Mouse (Mus musculus) liver, embryonic 15.5 days (tissue): ENCODE measurements around the gene Ankrd55. TPM values are rescaled to one million over a fixed set of nuclear protein-coding genes. Genes with fewer than 3 reads are reported as not detected.

ENCODE experiments used
- ATAC-seq: fragments of 200-750 bp; cut with Nextera tagmentation; 2 replicates; pipeline ENCODE4 v1.8.0; 2017; ENCODE audit warnings: moderate number of reproducible peaks, mild to moderate bottlenecking, moderate library complexity; ENCODE audit not compliant: insufficient read depth
- H3K27ac ChIP-seq: fragments of 300-500 bp; sonication (generic); replicated peaks from 2 replicates; pipeline ENCODE4 v1.5.1; 2015; ENCODE audit warnings: mild to moderate bottlenecking, inconsistent platforms
- H3K27me3 ChIP-seq: fragments of 300-500 bp; sonication (generic); 2 replicates; pipeline ENCODE4 v1.6.1; 2015; ENCODE audit warnings: mild to moderate bottlenecking, inconsistent platforms
- H3K36me3 ChIP-seq: fragments of 300-500 bp; sonication (generic); replicated peaks from 2 replicates; pipeline ENCODE4 v1.6.1; 2015; ENCODE audit warnings: moderate library complexity, mild to moderate bottlenecking, inconsistent platforms
- H3K4me1 ChIP-seq: fragments of 300-500 bp; sonication (generic); replicated peaks from 2 replicates; pipeline ENCODE4 v1.6.1; 2015; ENCODE audit warnings: inconsistent platforms
- H3K4me2 ChIP-seq: fragments of 300-500 bp; sonication (generic); 2 replicates; pipeline ENCODE4 v1.6.1; 2015; ENCODE audit warnings: moderate library complexity, mild to moderate bottlenecking, inconsistent platforms
- H3K4me3 ChIP-seq: fragments of 300-500 bp; sonication (generic); replicated peaks from 2 replicates; pipeline ENCODE4 v1.5.1; 2015; ENCODE audit warnings: mild to moderate bottlenecking, inconsistent platforms
- H3K9ac ChIP-seq: fragments of 300-500 bp; sonication (generic); 2 replicates; pipeline ENCODE4 v1.6.1; 2015; ENCODE audit warnings: moderate library complexity, mild to moderate bottlenecking, inconsistent platforms
- H3K9me3 ChIP-seq: fragments of 300-500 bp; sonication (generic); replicated peaks from 2 replicates; pipeline ENCODE4 v1.6.1; 2016; ENCODE audit warnings: inconsistent platforms
- WGBS: fragments of 180-500 bp; shearing (Covaris S2); methylation state at CpG from one replicate; pipeline ENCODE4 v1.1.7; 2015; ENCODE audit warnings: mixed read lengths; ENCODE audit not compliant: insufficient replicate concordance; 5-methylcytosine and 5-hydroxymethylcytosine counted together
- polyA plus RNA-seq: library from polyadenylated mRNA; unstranded; fragments of >200 nt; fragmentation: Nextera tagmentation; extraction: Ambion mirVana; gene quantifications from 2 replicates; pipeline ENCODE4 v1.2.1, GENCODE M21; 2015

Gene Ankrd55
- 0.08 and 0.39 TPM in 2 replicates for polyA plus RNA-seq

DNA sequence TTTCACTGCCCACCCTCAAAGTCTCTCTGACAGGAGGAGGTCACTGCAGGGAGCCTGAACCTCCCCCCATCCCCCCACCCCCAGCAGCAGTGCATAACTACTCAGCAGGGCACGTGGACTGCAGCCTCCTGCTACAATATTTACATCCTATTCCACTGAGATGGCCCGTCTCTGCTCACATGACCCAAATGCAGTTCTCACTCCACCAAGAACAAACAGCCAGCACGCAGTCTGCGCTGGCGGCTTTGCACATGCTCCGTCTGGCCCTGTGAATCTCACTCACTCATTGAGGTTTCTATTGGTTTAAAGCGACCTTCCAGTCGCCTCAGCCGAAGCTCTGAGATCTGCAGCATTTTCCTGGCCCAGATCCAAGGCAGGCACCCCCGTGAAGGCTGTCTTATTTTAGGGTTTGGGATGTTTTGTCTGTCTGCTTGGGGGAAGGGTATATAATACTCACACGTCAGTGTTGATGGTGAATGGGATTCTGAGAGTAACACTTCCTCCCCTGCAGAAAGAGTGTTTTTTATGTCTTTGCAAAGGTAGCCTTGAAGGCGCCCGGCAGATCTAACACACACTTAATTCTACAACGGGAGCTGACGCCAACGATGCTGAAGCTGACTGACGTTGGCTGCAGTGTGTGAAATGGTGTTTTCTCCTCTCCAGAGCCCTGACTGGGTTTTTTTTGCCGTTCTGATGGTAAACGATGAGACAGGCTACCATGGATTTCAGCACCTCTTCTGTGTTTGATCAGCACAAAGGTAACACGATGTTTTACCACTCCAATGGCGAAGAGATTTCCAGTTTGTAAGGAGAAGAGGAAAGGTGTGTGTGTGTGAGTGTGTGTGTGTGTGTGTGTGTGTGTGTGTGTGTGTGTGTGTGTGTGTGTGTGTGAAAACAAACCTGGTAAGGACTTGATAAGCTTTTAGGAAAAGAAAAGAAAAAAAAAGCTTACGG, at the start of gene Ankrd55:
TSS of gene Ankrd55 (plus strand) at position 227 of the 954 bp plus-strand sequence.
- 27% methylated on average over 22 of the region's 22 CpGs for WGBS
- H3K9me3 ChIP-seq = no peaks in the 10 kb centered on the region
- H3K4me2 ChIP-seq = peak within 1 kb of the TSS; percentile 43
- peak within 1 kb of the TSS; percentile 20; the same call in 1 of the 2 replicates for H3K27ac ChIP-seq
- ATAC-seq = peak; percentile 77
- peaks cover 7% of the 10 kb centered on the region; the same call in 1 of the 2 replicates for H3K27me3 ChIP-seq
- no peak within 1 kb of the TSS for H3K9ac ChIP-seq
- H3K36me3 ChIP-seq = no peaks in the 10 kb centered on the region
- H3K4me3 ChIP-seq = 0 out of 2 replicates have a peak within 1 kb of the TSS, but pooled peaks have one; percentile 17
- H3K4me1 ChIP-seq = peaks cover 10% of the 10 kb centered on the region

DNA sequence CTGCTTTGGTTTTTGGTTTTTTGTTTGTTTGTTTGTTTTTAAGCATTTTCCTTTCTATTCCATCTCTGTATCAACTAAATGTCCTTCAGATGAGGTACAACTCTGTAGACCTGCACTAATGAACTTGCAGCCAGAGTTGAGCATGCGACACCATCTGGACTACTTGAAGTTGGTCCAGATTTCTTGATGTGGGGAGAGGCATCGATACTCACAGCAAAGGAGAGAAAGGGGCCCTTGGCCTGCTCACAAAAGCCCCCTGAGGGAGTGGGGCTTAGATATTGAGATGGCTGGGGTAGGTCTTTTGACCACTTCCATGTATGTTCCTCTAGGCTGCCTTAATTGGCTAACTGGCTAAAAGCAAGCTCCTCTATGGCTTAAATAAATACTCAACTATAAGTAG, 49.0 kb upstream of the Ankrd55 start:
- 77% methylated on average over 2 of the region's 2 CpGs for WGBS
- no peak overlapping the region for H3K9ac ChIP-seq
- ATAC-seq = no peak
- H3K4me3 ChIP-seq = no peak overlapping the region
- H3K27ac ChIP-seq = no peak overlapping the region
- no peak overlapping the region for H3K4me2 ChIP-seq
- H3K4me1 ChIP-seq = 0 out of 2 replicates have a peak, but pooled peaks cover 3% of the 10 kb centered on the region
- no peaks in the 10 kb centered on the region for H3K36me3 ChIP-seq
- H3K27me3 ChIP-seq = no peaks in the 10 kb centered on the region
- H3K9me3 ChIP-seq = no peaks in the 10 kb centered on the region

DNA sequence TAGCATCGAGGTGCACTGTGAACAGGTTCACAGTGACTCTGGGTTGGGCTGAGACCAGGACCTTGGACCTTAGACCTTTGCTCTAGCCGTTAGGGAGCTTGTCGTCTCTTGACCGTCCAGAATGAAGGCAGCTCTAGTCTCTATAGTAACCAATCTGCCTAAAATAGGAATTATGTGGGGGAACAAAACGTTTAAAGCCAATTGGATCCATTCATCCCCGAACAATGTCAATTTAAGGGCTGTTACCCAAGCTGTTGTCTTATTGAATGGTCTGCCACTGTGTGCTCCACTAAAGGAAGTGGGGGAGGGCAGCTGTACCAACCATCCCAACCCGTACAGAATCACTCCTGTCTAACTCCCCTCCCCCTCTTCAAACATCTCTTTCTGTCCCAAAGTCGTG, 46.8 kb upstream of the Ankrd55 start:
- Histone ChIP-seq H3K27me3 (no peaks in the 10 kb centered on the region), H3K4me3 (0 out of 2 replicates have a peak overlapping the region, but pooled peaks have one; percentile 0), H3K9ac (no peak overlapping the region), H3K36me3 (no peaks in the 10 kb centered on the region), H3K27ac (no peak overlapping the region), H3K9me3 (no peaks in the 10 kb centered on the region), H3K4me2 (peak overlapping the region; percentile 13; the same call in 1 of the 2 replicates), H3K4me1 (0 out of 2 replicates have a peak, but pooled peaks cover 3% of the 10 kb centered on the region)
- WGBS = 42% methylated on average over 8 of the region's 8 CpGs
- ATAC-seq = no peak

DNA sequence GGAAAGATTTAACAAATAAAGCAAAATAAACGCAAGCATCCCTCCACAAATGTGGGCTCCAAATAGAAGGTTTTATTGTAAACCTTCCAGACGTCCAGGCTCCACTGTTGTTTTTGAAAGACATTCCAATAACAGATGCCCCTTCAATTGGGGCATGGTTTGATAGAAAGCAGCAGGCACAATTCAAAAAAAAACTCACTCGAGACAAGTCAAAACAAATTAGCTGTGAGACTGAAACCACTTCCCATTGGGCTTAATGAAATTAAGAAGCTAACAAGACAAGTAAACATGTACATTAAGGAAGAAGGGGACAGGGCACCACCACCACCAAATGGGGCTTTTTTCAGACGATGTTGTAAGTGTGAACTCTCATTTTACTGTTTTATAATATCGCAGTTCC, 43.1 kb upstream of the Ankrd55 start:
- no peaks in the 10 kb centered on the region for H3K9me3 ChIP-seq
- H3K4me2 ChIP-seq = no peak overlapping the region
- ATAC-seq = no peak
- no peaks in the 10 kb centered on the region for H3K27me3 ChIP-seq
- H3K36me3 ChIP-seq = no peaks in the 10 kb centered on the region
- H3K4me1 ChIP-seq = 0 out of 2 replicates have a peak, but pooled peaks cover 3% of the 10 kb centered on the region
- H3K9ac ChIP-seq = no peak overlapping the region
- WGBS = 68% methylated on average over 5 of the region's 5 CpGs
- H3K4me3 ChIP-seq = no peak overlapping the region
- no peak overlapping the region for H3K27ac ChIP-seq

DNA sequence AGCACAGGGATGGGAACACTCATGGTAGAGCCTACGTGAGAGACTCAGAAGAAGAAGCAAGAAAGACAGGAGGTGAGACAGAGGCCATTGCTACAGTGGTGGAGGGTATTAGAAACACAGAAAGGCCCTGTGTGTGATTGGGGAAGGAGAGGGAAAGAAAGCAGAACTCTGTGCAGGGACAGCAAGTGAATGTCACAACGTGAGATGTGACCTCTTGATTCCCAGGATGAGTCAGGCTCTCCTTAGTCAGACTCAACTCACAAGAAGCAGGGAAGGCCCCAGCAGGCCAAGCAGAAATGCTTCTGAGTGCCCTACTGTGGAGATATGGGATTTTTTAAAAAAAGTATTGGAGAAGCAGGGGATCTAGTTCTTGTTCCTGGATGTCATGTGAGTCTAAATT, 36.8 kb upstream of the Ankrd55 start:
- 36% methylated on average over 2 of the region's 2 CpGs for WGBS
- ATAC-seq = no peak
- no peak overlapping the region for H3K4me2 ChIP-seq

DNA sequence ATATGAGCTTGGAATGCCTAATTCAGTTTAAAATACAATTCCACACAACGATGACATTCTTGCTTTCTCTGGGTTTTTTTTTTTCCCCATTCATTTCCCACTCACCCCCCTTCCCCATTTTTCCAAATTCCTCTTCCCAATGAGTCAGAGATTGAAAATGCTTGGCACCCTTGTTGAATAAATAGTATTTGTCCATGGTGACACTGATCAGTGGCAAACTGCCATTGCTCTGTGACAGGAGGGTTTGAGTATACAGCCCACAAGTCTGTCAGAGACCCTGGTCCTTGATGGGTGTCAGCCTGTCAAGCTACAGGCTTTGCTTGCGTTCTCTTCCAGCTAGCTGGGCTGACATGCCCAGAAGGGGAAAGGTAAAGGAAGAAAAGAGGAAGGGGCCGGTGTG, 36.2 kb upstream of the Ankrd55 start:
- Histone ChIP-seq H3K27me3 (no peaks in the 10 kb centered on the region), H3K9me3 (no peaks in the 10 kb centered on the region), H3K27ac (no peak overlapping the region), H3K4me3 (no peak overlapping the region), H3K36me3 (no peaks in the 10 kb centered on the region), H3K9ac (no peak overlapping the region), H3K4me1 (no peaks in the 10 kb centered on the region), H3K4me2 (no peak overlapping the region)
- no peak for ATAC-seq
- 68% methylated on average over 3 of the region's 3 CpGs for WGBS

More for the DNA sequence above, 36.8 kb upstream of the Ankrd55 start:
- H3K9me3 ChIP-seq = no peaks in the 10 kb centered on the region
- H3K27me3 ChIP-seq = no peaks in the 10 kb centered on the region
- H3K36me3 ChIP-seq = no peaks in the 10 kb centered on the region
- H3K27ac ChIP-seq = no peak overlapping the region
- H3K9ac ChIP-seq = no peak overlapping the region
- H3K4me3 ChIP-seq = no peak overlapping the region
- H3K4me1 ChIP-seq = no peaks in the 10 kb centered on the region

DNA sequence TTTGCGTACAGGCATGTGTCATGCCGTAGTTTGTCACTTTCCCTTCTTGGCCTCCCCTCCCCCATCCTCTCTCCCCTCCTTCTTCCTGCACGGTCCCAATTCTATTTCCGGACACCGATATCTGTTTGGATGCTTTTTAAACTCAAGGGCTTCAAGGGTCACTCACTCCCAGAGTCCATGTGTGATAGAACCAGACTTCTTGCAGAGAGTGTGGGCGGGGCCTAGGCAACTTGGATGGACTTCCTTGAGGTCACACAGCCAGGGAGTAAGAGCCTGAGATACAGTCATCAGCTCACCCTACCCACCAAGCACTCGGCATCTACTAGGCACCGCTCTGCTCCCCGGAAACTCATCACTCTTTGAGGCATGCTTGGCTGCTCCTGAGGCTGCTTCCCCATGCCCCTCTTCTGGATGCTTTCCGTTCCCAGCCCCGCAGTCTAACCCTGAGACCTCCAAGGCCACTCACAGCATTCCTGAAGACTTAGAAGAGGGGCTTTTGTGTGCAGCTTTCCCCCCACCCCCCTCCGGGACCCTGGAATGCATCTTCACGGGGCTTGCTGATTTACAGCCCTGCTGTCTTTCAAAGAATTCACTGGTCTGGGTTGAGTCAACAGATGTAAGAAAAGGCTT, 35.1 kb upstream of the Ankrd55 start:
- Histone ChIP-seq H3K4me1 (no peaks in the 10 kb centered on the region), H3K4me2 (no peak overlapping the region), H3K27ac (no peak overlapping the region), H3K27me3 (no peaks in the 10 kb centered on the region), H3K4me3 (no peak overlapping the region), H3K9me3 (no peaks in the 10 kb centered on the region), H3K36me3 (no peaks in the 10 kb centered on the region), H3K9ac (no peak overlapping the region)
- WGBS = 61% methylated on average over 13 of the region's 13 CpGs
- peak; percentile 5; the same call in 1 of the 2 replicates for ATAC-seq

DNA sequence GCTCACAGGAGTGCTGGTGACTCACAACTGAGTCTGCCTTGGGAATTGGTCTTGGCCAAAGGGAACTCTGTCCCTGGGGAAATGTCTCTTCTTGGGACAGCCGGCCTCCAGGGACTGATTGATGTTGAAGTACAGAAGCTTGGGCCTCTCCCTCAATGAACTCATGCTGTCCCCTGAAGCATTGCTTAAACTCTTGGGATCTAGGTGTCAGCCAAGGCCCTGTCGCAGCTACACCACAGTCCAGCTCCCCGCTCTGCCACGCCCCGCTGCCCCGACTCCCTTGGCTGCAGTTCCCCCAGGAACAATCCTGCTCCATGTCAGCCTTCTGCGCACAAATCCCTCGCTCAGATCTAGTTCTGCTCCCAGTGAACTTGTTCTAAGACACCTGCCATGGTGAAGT, 34.1 kb upstream of the Ankrd55 start:
- no peak for ATAC-seq
- Histone ChIP-seq H3K27me3 (no peaks in the 10 kb centered on the region), H3K4me3 (no peak overlapping the region), H3K9me3 (no peaks in the 10 kb centered on the region), H3K27ac (no peak overlapping the region), H3K36me3 (no peaks in the 10 kb centered on the region), H3K9ac (no peak overlapping the region), H3K4me2 (no peak overlapping the region), H3K4me1 (peaks cover 8% of the 10 kb centered on the region)
- WGBS = 79% methylated on average over 8 of the region's 8 CpGs

DNA sequence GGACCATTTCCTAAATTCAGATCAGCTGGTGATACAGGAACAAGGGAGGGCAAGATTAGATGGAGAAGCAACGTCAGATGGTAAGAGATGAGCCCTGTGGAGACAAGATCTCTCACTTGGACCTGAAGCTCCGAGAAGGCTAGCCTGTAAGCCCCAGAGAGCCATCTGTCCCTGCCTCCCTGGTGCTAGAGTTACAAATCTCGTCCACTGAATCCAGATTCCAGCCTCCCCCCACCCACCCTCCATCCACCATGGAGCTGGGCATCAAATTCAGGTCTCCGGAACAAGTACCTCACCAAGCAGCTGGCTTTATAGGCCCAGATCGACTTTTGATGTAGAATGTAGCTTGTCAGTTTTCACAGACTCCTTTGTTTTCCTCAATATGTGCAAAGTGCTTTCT, 32.4 kb upstream of the Ankrd55 start:
- no peak for ATAC-seq

DNA sequence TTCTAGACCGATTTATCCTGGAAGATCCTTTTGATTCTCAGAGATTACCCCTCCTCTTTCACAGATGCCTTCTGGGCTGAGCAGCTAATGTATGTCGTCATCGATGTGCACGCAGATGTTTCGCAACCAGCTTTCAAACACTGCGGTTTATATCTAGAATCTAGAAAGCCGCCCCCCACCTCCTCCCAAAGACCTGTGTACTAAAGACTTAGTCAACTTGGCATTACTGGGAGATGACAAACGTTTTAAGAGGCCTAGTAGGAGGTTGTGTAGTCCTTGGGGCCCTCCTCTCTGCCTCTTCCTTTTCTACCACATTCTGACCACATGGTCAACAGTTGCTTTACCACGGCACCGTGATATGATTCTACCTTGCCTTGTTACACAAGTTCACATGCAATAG, 29.8 kb upstream of the Ankrd55 start:
- no peak overlapping the region for H3K4me2 ChIP-seq
- WGBS = 17% methylated on average over 10 of the region's 10 CpGs
- H3K4me1 ChIP-seq = peaks cover 9% of the 10 kb centered on the region
- no peak overlapping the region for H3K27ac ChIP-seq
- H3K9ac ChIP-seq = no peak overlapping the region
- no peak overlapping the region for H3K4me3 ChIP-seq
- no peaks in the 10 kb centered on the region for H3K9me3 ChIP-seq
- no peaks in the 10 kb centered on the region for H3K36me3 ChIP-seq
- ATAC-seq = no peak
- no peaks in the 10 kb centered on the region for H3K27me3 ChIP-seq

More for the DNA sequence above, 32.4 kb upstream of the Ankrd55 start:
- Histone ChIP-seq H3K36me3 (no peaks in the 10 kb centered on the region), H3K27ac (no peak overlapping the region), H3K9me3 (no peaks in the 10 kb centered on the region), H3K27me3 (no peaks in the 10 kb centered on the region), H3K4me1 (peaks cover 9% of the 10 kb centered on the region), H3K9ac (no peak overlapping the region), H3K4me2 (no peak overlapping the region), H3K4me3 (no peak overlapping the region)
- 48% methylated on average over 5 of the region's 5 CpGs for WGBS

DNA sequence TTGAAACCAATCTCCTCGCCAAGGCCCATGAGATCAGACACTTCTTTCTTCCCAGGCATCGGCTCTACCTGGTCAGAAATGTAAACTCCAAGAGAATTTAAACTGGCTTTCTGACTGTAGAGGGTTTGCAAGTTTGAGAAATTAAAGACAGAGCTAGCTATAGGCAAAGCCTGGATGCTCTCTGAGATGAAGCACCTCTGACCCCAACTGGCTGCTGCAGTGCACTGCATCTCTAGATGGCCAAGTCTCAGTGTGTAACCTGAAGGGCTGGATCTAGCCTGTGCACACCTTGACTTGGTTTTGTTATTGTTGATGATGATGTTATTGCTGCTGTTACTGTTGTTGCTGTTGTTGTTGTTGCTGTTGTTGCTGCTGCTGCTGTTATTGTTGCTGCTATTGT, 28.9 kb upstream of the Ankrd55 start:
- H3K27ac ChIP-seq = no peak overlapping the region
- H3K27me3 ChIP-seq = no peaks in the 10 kb centered on the region
- no peak overlapping the region for H3K4me2 ChIP-seq
- no peak; the same call in 1 of the 2 replicates for ATAC-seq
- H3K36me3 ChIP-seq = no peaks in the 10 kb centered on the region
- 37% methylated on average over 2 of the region's 2 CpGs for WGBS
- H3K4me3 ChIP-seq = no peak overlapping the region
- no peaks in the 10 kb centered on the region for H3K9me3 ChIP-seq
- H3K4me1 ChIP-seq = peaks cover 9% of the 10 kb centered on the region
- no peak overlapping the region for H3K9ac ChIP-seq
